Comparison of ENCODE assay signal across 18 mouse cellular contexts in genomic region chr4:32190506-32190905, GRCm38 (mm10). TPM values are rescaled to one million over a fixed set of nuclear protein-coding genes. Genes with fewer than 3 reads are reported as not detected.
DNase-seq lines count a peak whose midpoint lies in the region; ATAC-seq lines count a peak whose summit lies in the region.
"Had no signal": no experiment of that assay in that cellular context is flagged by ENCODE, and none has a peak within 500 bp of the region (broad histone marks: within the 10 kb centered on the region; RNA-seq: fewer than 3 reads in every experiment).

No protein-coding gene starts in this region.

- H3K4me1 ChIP-seq in forebrain, embryonic 13.5 days: peaks cover 30% of the 10 kb centered on the region
- H3K4me1 ChIP-seq in forebrain, embryonic 16.5 days (replicated peaks; ENCODE audit: control insufficient read depth, insufficient read depth, low read length): peaks cover 27% of the 10 kb centered on the region
- H3K4me1 ChIP-seq in embryonic facial prominence, embryonic 13.5 days: peaks cover under 1% of the 10 kb centered on the region

- peaks cover 3% of the 10 kb centered on the region; the same call in 1 of the 2 replicates for H3K27me3 ChIP-seq in forebrain, embryonic 13.5 days
- no peaks in the 10 kb centered on the region for H3K27me3 ChIP-seq in forebrain, embryonic 16.5 days (replicated peaks; ENCODE audit: control insufficient read depth, insufficient read depth, low read length)
- no peaks in the 10 kb centered on the region for H3K27me3 ChIP-seq in embryonic facial prominence, embryonic 13.5 days
- H3K27me3 ChIP-seq: forebrain, embryonic 12.5 days; heart, embryonic 15.5 days; hindbrain, embryonic 13.5 days had no signal

- no peak overlapping the region for H3K4me3 ChIP-seq in forebrain, embryonic 13.5 days
- no peak overlapping the region for H3K4me3 ChIP-seq in forebrain, embryonic 16.5 days (replicated peaks; ENCODE audit: low read length)
- H3K4me3 ChIP-seq in embryonic facial prominence, embryonic 13.5 days: no peak overlapping the region
- H3K4me3 ChIP-seq: forebrain, embryonic 12.5 days; heart, embryonic 15.5 days; hindbrain, embryonic 13.5 days had no signal

- H3K9me3 ChIP-seq in forebrain, embryonic 13.5 days (replicated peaks): no peaks in the 10 kb centered on the region
- H3K9me3 ChIP-seq in forebrain, embryonic 16.5 days (ENCODE audit: control insufficient read depth, low read length): no peaks in the 10 kb centered on the region
- H3K9me3 ChIP-seq in embryonic facial prominence, embryonic 13.5 days: no peaks in the 10 kb centered on the region
- H3K9me3 ChIP-seq: forebrain, embryonic 12.5 days; heart, embryonic 15.5 days; hindbrain, embryonic 13.5 days had no signal

- DNase-seq in kidney, postnatal 25 days: no peak
- DNase-seq in thymus, postnatal 36 days: no peak
- DNase-seq: adrenal gland, postnatal 10 days; cerebellum, adult 11 months; cerebellum, adult 8-10 months; cerebellum, postnatal 14 days; gastrocnemius, postnatal 36 days; heart, adult 18-20 months; heart, postnatal 14 days had no signal

- no peak overlapping the region for H3K9ac ChIP-seq in forebrain, embryonic 13.5 days
- no peak overlapping the region for H3K9ac ChIP-seq in forebrain, embryonic 16.5 days (replicated peaks; ENCODE audit: low read depth, low read length)
- H3K9ac ChIP-seq in embryonic facial prominence, embryonic 13.5 days: no peak overlapping the region
- H3K9ac ChIP-seq: forebrain, embryonic 12.5 days; heart, embryonic 15.5 days; hindbrain, embryonic 13.5 days had no signal

- no peak for ATAC-seq in forebrain, embryonic 13.5 days
- no peak for ATAC-seq in forebrain, embryonic 16.5 days
- no peak for ATAC-seq in embryonic facial prominence, embryonic 13.5 days (ENCODE audit: insufficient number of reproducible peaks, insufficient read depth, low FRiP score, low TSS enrichment, low read depth)
- peak; percentile 59 for ATAC-seq in megakaryocyte progenitor cell, adult 5-6 weeks (replicated peaks; ENCODE audit: poor library complexity)
- ATAC-seq: hindbrain, postnatal 0 days had no signal

- H3K36me3 ChIP-seq in forebrain, embryonic 13.5 days (ENCODE audit: poor library complexity, severe bottlenecking): no peaks in the 10 kb centered on the region
- H3K36me3 ChIP-seq in forebrain, embryonic 16.5 days (ENCODE audit: control insufficient read depth, insufficient read depth): no peaks in the 10 kb centered on the region
- no peaks in the 10 kb centered on the region for H3K36me3 ChIP-seq in embryonic facial prominence, embryonic 13.5 days
- H3K36me3 ChIP-seq: forebrain, embryonic 12.5 days; heart, embryonic 15.5 days; hindbrain, embryonic 13.5 days had no signal

- H3K4me2 ChIP-seq in forebrain, embryonic 13.5 days: no peak overlapping the region
- no peak overlapping the region for H3K4me2 ChIP-seq in forebrain, embryonic 16.5 days (ENCODE audit: low read length)
- no peak overlapping the region for H3K4me2 ChIP-seq in embryonic facial prominence, embryonic 13.5 days
- H3K4me2 ChIP-seq: forebrain, embryonic 12.5 days; heart, embryonic 11.5 days; heart, embryonic 15.5 days; hindbrain, embryonic 13.5 days had no signal

- 86% methylated on average over 8 of the region's 8 CpGs for WGBS in forebrain, embryonic 13.5 days
- WGBS in forebrain, embryonic 16.5 days: 85% methylated on average over 8 of the region's 8 CpGs
- WGBS in embryonic facial prominence, embryonic 13.5 days: 37% methylated on average over 8 of the region's 8 CpGs

- H3K27ac ChIP-seq in forebrain, embryonic 13.5 days: 0 out of 2 replicates have a peak overlapping the region, but pooled peaks have one; percentile 16
- no peak overlapping the region; the same call in 1 of the 2 replicates for H3K27ac ChIP-seq in forebrain, embryonic 16.5 days (ENCODE audit: low read length)
- 0 out of 2 replicates have a peak overlapping the region, but pooled peaks have one; percentile 28 for H3K27ac ChIP-seq in embryonic facial prominence, embryonic 13.5 days
- H3K27ac ChIP-seq: heart, embryonic 15.5 days; hindbrain, embryonic 13.5 days; hindbrain, postnatal 0 days had no signal

RNA-seq across cellular contexts. Expression of gene Bach2, which starts 48.1 kb away (rescaled TPM):
- polyA plus RNA-seq in forebrain, embryonic 13.5 days (2015; fragmentation: Nextera tagmentation; extraction: Ambion mirVana): 26.2 and 31.6 TPM in 2 replicates
- polyA plus RNA-seq in forebrain, embryonic 16.5 days (2015; fragmentation: Nextera tagmentation; extraction: Ambion mirVana): 32.7 and 33.3 TPM in 2 replicates
- 8.1 and 9.8 TPM in 2 replicates for polyA plus RNA-seq in embryonic facial prominence, embryonic 13.5 days (2015; fragmentation: Nextera tagmentation; extraction: Ambion mirVana)
- 3.1 and 3.8 TPM in 2 replicates for total RNA-seq in megakaryocyte progenitor cell, adult 5-6 weeks (2015)
- 0.37 and 0.61 TPM in 2 replicates for total RNA-seq in megakaryocyte progenitor cell, adult 5-6 weeks (2017)
